Mouse (Mus musculus): ENCODE results near the gene Zc3hav1l. TPM values are rescaled to one million over a fixed set of nuclear protein-coding genes. Genes with fewer than 3 reads are reported as not detected.
A peak's percentile ranks its signal among the peaks of the same experiment; 100 is the strongest.

Zc3hav1l gene
- polyA plus RNA-seq, 1 experiment = 2.9 TPM

GRCm38 (mm10) chr6:38252766-38253735, 46.0 kb downstream of the Zc3hav1l start:
- Histone ChIP-seq H3K4me1 (ENCODE audit: control insufficient read depth, insufficient read depth, low read length) (peaks cover 14% of the 10 kb centered on the region; the same call in 1 of the 2 replicates), H3K4me3 (replicated peaks; ENCODE audit: insufficient read depth, low read depth, low read length) (peak overlapping the region; percentile 71), H3K27ac (ENCODE audit: insufficient read depth, low read length) (peak overlapping the region; percentile 76; the same call in 1 of the 2 replicates), H3K27me3 (ENCODE audit: control insufficient read depth, insufficient read depth, low read length) (no peaks in the 10 kb centered on the region)
- WGBS = 7% methylated on average over 19 of the region's 19 CpGs
- TF ChIP-seq POLR2A (IDR thresholded peaks at IDR 0.05; ENCODE audit: borderline replicate concordance, insufficient read depth, low read length) = no peak
- no peak for TF ChIP-seq CTCF (IDR thresholded peaks at IDR 0.05; ENCODE audit: borderline replicate concordance, insufficient read depth, low read depth, low read length)
- DNase-seq = peak in 1 of 2 experiments; percentile 29

GRCm38 (mm10) chr6:38252139-38252538, 46.9 kb downstream of the Zc3hav1l start:
- TF ChIP-seq CTCF (IDR thresholded peaks at IDR 0.05; ENCODE audit: borderline replicate concordance, insufficient read depth, low read depth, low read length) (no peak), POLR2A (IDR thresholded peaks at IDR 0.05; ENCODE audit: borderline replicate concordance, insufficient read depth, low read length) (no peak)
- Histone ChIP-seq H3K4me1 (ENCODE audit: control insufficient read depth, insufficient read depth, low read length) (peaks cover 17% of the 10 kb centered on the region; the same call in 1 of the 2 replicates), H3K27ac (ENCODE audit: insufficient read depth, low read length) (0 out of 2 replicates have a peak overlapping the region, but pooled peaks have one; percentile 17), H3K4me3 (replicated peaks; ENCODE audit: insufficient read depth, low read depth, low read length) (peak overlapping the region; percentile 71), H3K27me3 (ENCODE audit: control insufficient read depth, insufficient read depth, low read length) (no peaks in the 10 kb centered on the region)
- DNase-seq = peak in 1 of 2 experiments; percentile 30
- WGBS = 66% methylated on average over 10 of the region's 10 CpGs

GRCm38 (mm10) chr6:38251464-38251863, 47.6 kb downstream of the Zc3hav1l start:
- peak overlapping the region; percentile 40 for H3K4me3 ChIP-seq (replicated peaks; ENCODE audit: insufficient read depth, low read depth, low read length)
- no peaks in the 10 kb centered on the region for H3K27me3 ChIP-seq (ENCODE audit: control insufficient read depth, insufficient read depth, low read length)
- H3K27ac ChIP-seq (ENCODE audit: insufficient read depth, low read length) = no peak overlapping the region
- WGBS = 24% methylated on average over 4 of the region's 4 CpGs
- TF ChIP-seq POLR2A (IDR thresholded peaks at IDR 0.05; ENCODE audit: borderline replicate concordance, insufficient read depth, low read length) = no peak
- TF ChIP-seq CTCF (IDR thresholded peaks at IDR 0.05; ENCODE audit: borderline replicate concordance, insufficient read depth, low read depth, low read length) = no peak
- DNase-seq = peak; percentile 60 to 63
- peaks cover 18% of the 10 kb centered on the region; the same call in 1 of the 2 replicates for H3K4me1 ChIP-seq (ENCODE audit: control insufficient read depth, insufficient read depth, low read length)

- 91% methylated on average over 4 of the region's 4 CpGs for WGBS
- Histone ChIP-seq H3K4me3 (replicated peaks; ENCODE audit: insufficient read depth, low read depth, low read length) (no peak overlapping the region), H3K4me1 (ENCODE audit: control insufficient read depth, insufficient read depth, low read length) (peaks cover 27% of the 10 kb centered on the region), H3K27me3 (ENCODE audit: control insufficient read depth, insufficient read depth, low read length) (no peaks in the 10 kb centered on the region), H3K27ac (ENCODE audit: insufficient read depth, low read length) (no peak overlapping the region)
- DNase-seq = no peak
- TF ChIP-seq POLR2A (IDR thresholded peaks at IDR 0.05; ENCODE audit: borderline replicate concordance, insufficient read depth, low read length) = no peak
- TF ChIP-seq CTCF (IDR thresholded peaks at IDR 0.05; ENCODE audit: borderline replicate concordance, insufficient read depth, low read depth, low read length) = no peak
These were observed 51.7 kb downstream of the Zc3hav1l start for GRCm38 (mm10) chr6:38247362-38247761.

- DNase-seq = no peak
- no peak for TF ChIP-seq POLR2A (IDR thresholded peaks at IDR 0.05; ENCODE audit: borderline replicate concordance, insufficient read depth, low read length)
- TF ChIP-seq CTCF (IDR thresholded peaks at IDR 0.05; ENCODE audit: borderline replicate concordance, insufficient read depth, low read depth, low read length) = no peak
- H3K27ac ChIP-seq (ENCODE audit: insufficient read depth, low read length) = no peak overlapping the region
- H3K4me3 ChIP-seq (replicated peaks; ENCODE audit: insufficient read depth, low read depth, low read length) = no peak overlapping the region
- peaks cover 25% of the 10 kb centered on the region for H3K4me1 ChIP-seq (ENCODE audit: control insufficient read depth, insufficient read depth, low read length)
- no peaks in the 10 kb centered on the region for H3K27me3 ChIP-seq (ENCODE audit: control insufficient read depth, insufficient read depth, low read length)
- 91% methylated on average over 3 of the region's 3 CpGs for WGBS
These were observed 54.3 kb downstream of the Zc3hav1l start for GRCm38 (mm10) chr6:38244806-38245205.

- no peak for DNase-seq
These were observed 54.9 kb downstream of the Zc3hav1l start for GRCm38 (mm10) chr6:38244167-38244566.

GRCm38 (mm10) chr6:38242833-38243232, 56.2 kb downstream of the Zc3hav1l start:
- no peak for DNase-seq
- Histone ChIP-seq H3K27ac (ENCODE audit: insufficient read depth, low read length) (no peak overlapping the region), H3K4me3 (replicated peaks; ENCODE audit: insufficient read depth, low read depth, low read length) (no peak overlapping the region), H3K4me1 (ENCODE audit: control insufficient read depth, insufficient read depth, low read length) (peaks cover 25% of the 10 kb centered on the region), H3K27me3 (ENCODE audit: control insufficient read depth, insufficient read depth, low read length) (no peaks in the 10 kb centered on the region)
- 69% methylated on average over 5 of the region's 5 CpGs for WGBS
- TF ChIP-seq CTCF (IDR thresholded peaks at IDR 0.05; ENCODE audit: borderline replicate concordance, insufficient read depth, low read depth, low read length) (no peak), POLR2A (IDR thresholded peaks at IDR 0.05; ENCODE audit: borderline replicate concordance, insufficient read depth, low read length) (no peak)

More at GRCm38 (mm10) chr6:38244167-38244566, 54.9 kb downstream of the Zc3hav1l start:
- TF ChIP-seq CTCF (IDR thresholded peaks at IDR 0.05; ENCODE audit: borderline replicate concordance, insufficient read depth, low read depth, low read length) (no peak), POLR2A (IDR thresholded peaks at IDR 0.05; ENCODE audit: borderline replicate concordance, insufficient read depth, low read length) (no peak)
- Histone ChIP-seq H3K4me1 (ENCODE audit: control insufficient read depth, insufficient read depth, low read length) (peaks cover 25% of the 10 kb centered on the region), H3K27ac (ENCODE audit: insufficient read depth, low read length) (no peak overlapping the region), H3K27me3 (ENCODE audit: control insufficient read depth, insufficient read depth, low read length) (no peaks in the 10 kb centered on the region), H3K4me3 (replicated peaks; ENCODE audit: insufficient read depth, low read depth, low read length) (no peak overlapping the region)
- WGBS = 88% methylated on average over 3 of the region's 3 CpGs
